8 mouse cellular contexts compared by ENCODE assay signal in genomic region chr1:125370779-125371178, GRCm38 (mm10).
DNase-seq lines count a peak whose midpoint lies in the region; ATAC-seq and TF ChIP-seq lines count a peak whose summit lies in the region.

No protein-coding gene starts in this region.

- intact Hi-C loops in heart, postnatal 36 days (cut with DNase I): loop anchor here (10.0 kb wide), 2 partner anchors 1064 to 1564 kb away; no protein-coding TSS in a partner anchor

- no peak for ATAC-seq in CD4-positive, CD25-positive, alpha-beta regulatory T cell, adult 4 months
- peak; percentile 82 for ATAC-seq in erythroblast, adult 5-6 weeks (replicated peaks; ENCODE audit: low FRiP score, poor library complexity, severe bottlenecking)

- peak; percentile 85 for TF ChIP-seq CTCF in brain, embryonic 14.5 days (IDR thresholded peaks at IDR 0.05; ENCODE audit: borderline replicate concordance, extremely low read depth, insufficient read depth, insufficient read length)

- TF ChIP-seq POLR2A in brain, embryonic 14.5 days (IDR thresholded peaks at IDR 0.05; ENCODE audit: borderline replicate concordance, extremely low read depth, insufficient read depth, insufficient read length, poor library complexity, severe bottlenecking): no peak

- WGBS in large intestine, adult 2 months: 27% methylated on average over 6 of the region's 6 CpGs

- DNase-seq in CD4-positive, CD25-positive, alpha-beta regulatory T cell, adult 2 months (ENCODE audit: low read depth, low spot score): peak; percentile 82
- DNase-seq in brain, embryonic 14.5 days (ENCODE audit: low read depth): peak; percentile 85
- DNase-seq in heart, postnatal 36 days: peak; percentile 53 to 54
- peak; percentile 36 for DNase-seq in large intestine, adult 2 months (ENCODE audit: low read depth, low spot score)
- peak; percentile 55 for DNase-seq in lung, postnatal 25 days (ENCODE audit: low spot score)
- peak; percentile 92 for DNase-seq in retina, embryonic 14.5 days (ENCODE audit: low spot score)

Comparison
In these comparisons a context has a peak if more than half of its experiments do, and no peak if none do; other contexts are left out.
1. DNase-seq: peak in every context shown above with its lines; median percentile 92 in retina, embryonic 14.5 days; 85 in brain, embryonic 14.5 days; 82 in CD4-positive, CD25-positive, alpha-beta regulatory T cell, adult 2 months; 55 in lung, postnatal 25 days; 54 in heart, postnatal 36 days; 36 in large intestine, adult 2 months.